Mouse (Mus musculus) embryo, embryonic 11.5 days (tissue): ENCODE measurements around the gene F2rl2.

Experiments
- DNase-seq: peaks from one replicate; pipeline ENCODE4 v3.0.0-alpha.2; 2012; ENCODE audit warnings: low read depth, low spot score

The F2rl2 gene

GRCm38 (mm10) chr13:95703376-95703775, 6.7 kb downstream of the F2rl2 start:
- DNase-seq, result no peak

DNA sequence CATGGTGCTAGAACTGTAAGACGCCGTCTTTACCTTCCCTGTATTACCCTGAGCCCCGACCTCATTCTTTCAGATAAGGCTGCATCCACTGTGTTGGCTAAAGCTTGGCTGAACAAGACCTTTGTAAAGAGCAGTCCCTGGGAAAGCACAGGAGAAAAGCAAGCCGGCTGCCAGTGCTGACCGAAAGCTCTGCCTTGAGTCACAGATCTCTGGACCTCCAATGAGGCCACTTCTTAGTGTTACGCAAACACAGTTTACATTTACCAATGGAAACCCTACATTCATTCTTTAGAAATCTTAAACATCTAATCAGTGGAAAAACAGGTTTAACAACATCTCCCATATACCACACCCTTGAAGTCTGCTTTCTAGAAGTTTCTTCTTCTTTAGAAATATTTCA, 8.9 kb downstream of the F2rl2 start:
- DNase-seq, result no peak

DNA sequence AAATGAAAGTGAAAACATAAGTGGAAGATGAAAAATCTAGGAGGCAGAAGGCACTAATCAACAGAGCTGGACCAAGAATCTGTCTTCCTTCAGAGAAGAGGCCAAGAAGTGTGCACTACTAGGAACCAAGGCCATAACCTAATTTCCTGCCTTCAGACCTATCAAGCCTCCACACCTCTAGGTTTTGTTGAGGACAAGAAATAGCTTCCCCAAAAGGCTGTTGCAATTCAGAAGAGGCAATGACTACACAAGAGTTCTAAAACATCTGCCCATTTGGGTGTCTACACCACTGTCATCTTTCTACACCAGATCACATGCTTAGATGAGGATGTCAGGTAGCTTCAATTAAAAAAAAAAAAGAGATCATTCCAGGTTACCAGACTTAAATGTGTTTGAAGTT, 15.4 kb downstream of the F2rl2 start:
- DNase-seq, result no peak

DNA sequence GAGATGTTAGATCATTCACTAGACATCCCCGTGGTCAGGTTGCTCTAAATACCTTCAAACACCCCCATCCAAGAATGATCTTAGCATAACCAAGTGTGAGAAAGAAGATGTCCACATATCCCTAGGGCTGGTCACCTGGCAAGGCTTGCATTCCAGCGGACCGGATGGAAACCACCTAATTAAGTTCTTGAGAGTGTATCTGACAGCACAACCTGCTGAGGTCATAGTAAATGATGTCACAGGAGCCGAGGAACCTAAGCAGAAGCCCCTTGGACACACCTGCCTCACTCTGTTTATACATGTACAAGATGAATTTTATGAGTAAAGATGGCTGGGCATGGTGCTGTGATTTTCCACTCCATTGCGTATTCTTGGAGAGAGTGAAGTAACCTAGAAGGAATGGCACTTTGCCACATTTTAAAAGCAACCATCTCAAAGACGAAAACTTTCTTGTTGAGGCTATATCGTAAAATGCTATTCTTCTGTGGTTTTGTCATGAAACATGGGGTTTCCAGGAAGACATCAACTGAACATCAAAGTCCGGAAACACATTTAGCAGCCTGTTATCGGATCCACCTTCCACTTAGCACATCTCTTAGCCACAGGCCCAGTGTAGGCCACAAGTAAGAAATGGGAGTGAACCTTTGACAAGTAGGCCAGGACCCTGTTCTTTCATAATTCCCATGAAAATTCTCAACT, 16.1 kb downstream of the F2rl2 start:
- DNase-seq, result no peak

GRCm38 (mm10) chr13:95714271-95714975, 17.8 kb downstream of the F2rl2 start:
- DNase-seq, result no peak

DNA sequence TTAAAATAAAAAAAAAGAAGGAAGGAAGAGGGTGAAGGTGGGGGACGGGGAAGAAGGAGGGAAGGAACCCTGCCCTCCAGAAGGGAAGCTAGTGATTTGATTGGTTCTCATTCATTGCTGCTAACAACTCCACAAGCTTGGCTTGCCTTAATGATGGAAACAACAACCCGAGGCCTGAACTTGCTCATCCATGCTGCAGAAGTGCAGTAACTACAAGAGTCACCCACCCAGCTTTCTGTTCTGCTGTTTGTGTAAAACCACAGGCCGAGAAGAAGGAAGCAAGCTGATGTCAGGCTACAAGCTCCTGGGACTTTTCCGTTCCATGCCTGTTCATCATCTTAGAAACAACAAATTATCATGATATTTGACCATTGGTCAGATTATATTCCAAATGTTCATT, 18.7 kb downstream of the F2rl2 start:
- no peak for DNase-seq

DNA sequence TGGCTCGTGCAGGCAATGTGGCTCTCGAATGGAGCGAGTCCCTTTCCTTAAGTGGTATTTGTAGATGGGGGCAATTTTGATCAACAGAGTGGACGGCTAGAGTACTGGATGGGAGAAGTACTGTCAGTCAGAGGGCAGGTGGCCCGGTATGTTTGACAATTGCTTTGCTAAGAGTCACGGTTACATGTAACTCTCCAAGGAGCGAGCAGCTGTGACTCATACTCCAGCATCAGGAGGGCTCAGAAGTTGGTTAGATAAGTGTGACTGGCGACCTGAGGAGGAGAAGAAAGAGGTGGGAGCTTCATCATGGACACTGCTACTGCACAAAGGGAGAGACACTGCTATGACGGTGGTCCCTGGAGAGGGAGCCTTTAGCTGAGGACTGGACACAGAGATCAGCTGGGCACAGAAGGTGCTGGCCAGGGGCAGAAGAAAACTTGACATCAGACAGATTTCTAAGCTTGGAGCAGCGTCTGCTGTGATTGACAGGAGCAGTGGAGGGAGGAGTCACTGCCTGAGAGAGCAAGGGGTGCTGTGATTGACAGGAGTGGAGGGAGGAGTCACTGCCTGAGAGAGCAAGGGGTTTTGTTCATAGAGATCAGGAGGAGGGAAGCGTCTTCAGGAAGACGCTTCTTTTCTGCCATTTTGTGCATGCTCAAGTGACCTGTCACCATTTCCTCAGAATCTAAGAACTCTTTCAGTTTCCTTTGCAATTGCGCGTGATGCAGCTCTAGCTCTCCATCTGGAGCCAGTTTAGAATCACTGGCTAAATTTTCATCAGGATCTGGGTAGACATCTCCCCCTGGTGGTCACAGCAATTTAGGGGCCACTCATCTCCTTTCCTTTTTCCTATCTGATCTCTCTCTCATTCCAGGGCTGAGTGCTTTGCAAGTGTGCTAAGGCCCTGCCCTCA, 22.9 kb downstream of the F2rl2 start:
- peak; percentile 62 for DNase-seq

DNA sequence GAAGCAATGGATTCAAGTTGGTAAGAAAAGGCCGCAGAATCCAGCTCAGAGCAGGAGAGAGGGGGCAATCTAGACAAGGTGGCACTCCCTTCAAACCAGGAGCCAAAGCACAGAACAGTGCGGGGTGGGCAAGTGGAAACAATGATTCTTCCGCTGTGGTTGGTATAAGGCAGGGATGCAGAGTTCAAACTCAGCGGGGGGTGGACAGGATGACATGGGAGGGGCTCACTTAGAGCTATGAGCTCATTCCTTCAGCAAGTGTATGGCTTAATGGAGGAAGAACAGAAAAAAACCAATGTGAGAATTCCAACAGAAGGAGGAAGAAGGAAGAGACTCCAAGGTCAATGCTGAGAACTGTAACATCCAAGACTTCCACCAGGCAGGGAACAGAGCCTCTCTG, 33.8 kb downstream of the F2rl2 start:
- DNase-seq, result no peak

GRCm38 (mm10) chr13:95739651-95740050, 43.0 kb downstream of the F2rl2 start:
- no peak for DNase-seq

DNA sequence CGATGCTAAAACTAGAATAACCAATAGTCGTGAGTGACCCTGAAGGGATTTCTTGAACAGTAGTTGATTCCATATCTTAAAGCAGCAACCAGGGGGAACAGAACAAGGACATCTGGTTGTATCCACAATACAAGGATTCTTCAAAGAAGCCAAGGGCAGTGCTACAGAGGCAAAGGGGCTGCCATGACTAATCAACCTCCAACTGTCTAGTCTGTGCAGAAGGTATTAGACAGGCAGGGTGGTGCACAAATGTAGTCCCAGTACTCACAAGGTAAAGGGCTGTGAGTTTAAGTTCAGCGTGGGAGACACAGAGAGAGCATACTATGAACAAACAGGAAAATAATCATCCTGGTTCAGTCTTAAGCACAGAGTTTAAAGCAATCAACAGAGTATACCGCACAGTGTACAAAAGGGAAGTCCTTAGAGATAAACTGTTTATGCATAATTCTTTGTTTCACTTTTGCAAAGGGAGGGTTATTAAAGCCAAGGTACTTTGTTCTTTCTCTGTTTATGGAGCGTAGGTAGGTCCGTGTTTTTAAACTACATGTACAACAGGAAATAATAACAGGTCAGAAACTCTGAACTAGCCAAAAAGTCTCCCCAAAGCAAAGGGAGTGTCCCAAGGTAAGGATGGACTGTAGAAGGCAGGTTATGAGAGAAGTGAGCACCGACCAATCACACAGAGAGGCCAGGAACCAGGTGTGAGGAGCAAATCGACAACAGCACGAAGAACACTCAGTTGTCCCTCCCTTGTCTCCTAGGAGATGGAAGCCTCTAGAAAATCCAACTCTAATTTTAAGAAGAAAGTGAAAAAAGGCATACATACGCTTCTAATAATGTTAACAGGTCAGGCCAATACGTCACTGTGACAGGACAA, 45.4 kb downstream of the F2rl2 start:
- no peak for DNase-seq

DNA sequence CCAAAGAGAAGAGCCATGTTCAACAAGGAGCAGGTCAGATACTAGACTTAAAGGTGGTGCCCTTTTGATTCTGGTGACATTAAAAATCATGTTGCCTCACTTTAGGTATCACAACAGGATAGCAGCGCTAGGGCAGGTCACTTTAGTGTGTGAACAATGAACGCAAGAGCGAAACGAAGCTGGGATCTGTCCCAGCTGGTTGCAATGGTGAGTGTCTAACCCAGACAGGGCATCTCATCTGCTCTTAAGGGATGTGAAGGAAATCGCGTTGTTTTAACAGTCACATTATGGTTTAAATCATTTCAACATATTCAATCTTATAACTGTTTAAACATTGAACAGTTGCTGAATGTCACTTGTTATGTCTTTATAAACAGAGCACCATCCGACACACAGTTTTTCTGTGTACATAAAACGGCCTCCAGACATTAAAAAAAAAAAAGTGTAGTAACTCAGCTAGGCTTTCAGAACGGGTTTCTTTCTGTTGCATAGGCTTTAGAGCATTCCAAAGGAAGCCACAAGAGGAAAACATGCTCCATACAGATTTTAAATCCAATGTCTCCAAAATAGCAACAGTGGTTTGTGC, 46.3 kb downstream of the F2rl2 start:
- no peak for DNase-seq

DNA sequence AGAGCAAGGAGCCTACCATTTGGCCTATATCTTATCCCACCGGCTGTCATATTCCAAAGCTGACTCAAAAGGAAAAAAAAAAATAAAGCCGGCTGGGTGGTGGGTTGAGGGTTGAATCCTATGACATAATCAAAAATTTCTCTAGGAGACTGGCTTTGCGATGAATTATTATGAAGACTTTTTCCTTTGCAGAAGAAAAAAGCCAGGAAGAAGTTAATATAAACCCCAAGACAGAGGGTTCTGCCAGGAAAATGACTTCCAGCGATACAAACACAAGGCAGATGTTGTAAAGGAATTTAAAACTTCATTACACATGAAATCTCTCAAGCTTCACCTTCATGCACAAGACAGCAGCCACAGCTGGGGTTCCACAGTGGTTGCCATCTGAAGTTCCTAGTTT, 48.8 kb downstream of the F2rl2 start:
- DNase-seq, result no peak

DNA sequence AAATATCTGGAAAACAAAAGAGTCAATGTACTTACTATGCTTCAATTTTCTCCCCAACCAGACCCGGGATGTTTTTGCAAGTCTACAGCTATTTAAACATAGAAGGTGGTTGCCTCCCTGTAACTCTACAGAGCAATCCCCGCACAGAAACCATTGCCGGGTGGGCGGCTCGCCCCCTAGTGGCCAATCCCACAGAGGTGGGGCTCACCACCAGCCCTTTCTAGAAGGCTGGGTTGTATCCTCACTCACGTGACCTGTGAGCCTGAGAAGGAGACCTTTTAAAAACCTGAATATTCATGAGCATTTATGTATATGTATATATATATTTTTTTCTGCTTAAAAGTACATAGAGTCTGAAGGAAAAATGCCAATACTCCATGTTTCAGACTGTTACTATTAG, 49.9 kb downstream of the F2rl2 start:
- no peak for DNase-seq

DNA sequence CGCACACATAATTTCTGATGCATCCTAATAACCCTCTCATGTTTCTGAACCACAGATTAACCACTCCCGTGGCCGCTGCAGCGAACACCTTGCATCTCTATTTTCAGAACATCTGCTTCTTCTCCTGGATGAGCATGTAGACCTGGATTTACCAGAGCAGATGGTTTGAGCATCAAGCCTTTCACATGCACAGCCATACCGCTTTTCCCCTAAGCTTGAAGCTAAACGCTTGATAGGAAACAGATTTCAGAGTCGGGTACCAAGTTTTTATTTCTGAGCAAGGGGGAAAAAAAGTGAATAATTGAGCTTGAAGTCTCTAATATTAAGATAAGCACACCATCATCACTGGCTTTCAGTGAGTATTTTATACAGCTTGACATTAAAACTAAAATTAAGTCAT, 50.4 kb downstream of the F2rl2 start:
- DNase-seq, result no peak

DNA sequence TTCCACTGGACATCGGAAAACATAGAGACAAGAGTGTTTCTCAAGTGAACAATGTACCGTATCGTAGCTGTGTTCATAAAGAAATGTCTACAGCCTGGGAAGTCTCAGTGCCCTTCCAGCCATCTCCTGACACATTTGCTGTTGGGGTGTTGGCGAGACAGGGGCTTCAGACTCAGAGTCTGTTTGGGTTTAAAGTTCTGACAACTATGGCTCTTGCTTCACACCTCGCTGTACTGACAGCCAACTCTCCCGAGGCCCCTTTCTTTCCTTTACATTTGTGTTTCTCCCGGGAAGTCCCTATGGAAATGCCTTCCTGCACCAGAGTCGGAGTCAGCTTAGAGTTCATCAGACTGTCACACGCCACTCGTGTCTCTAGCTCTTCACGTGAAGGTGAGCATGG, 50.9 kb downstream of the F2rl2 start:
- DNase-seq, result no peak
